Mouse (Mus musculus) kidney, embryonic 14.5 days (tissue): Measurements from ENCODE around the gene Opn3. TPM values are rescaled to one million over a fixed set of nuclear protein-coding genes. Genes with fewer than 3 reads are reported as not detected.
A peak's percentile ranks its signal among the peaks of the same experiment; 100 is the strongest.

Experiments used
- ATAC-seq: fragments of 200-750 bp; cut with Nextera tagmentation; 2 replicates; pipeline ENCODE4 v1.8.0; 2017; ENCODE audit warnings: moderate number of reproducible peaks, mild to moderate bottlenecking, moderate TSS enrichment, moderate library complexity; ENCODE audit not compliant: low FRiP score, low TSS enrichment
- H3K27ac ChIP-seq: fragments of 300-500 bp; sonication (generic); 2 replicates; pipeline ENCODE4 v1.5.1; 2014; ENCODE audit warnings: low read depth, mild to moderate bottlenecking, low read length, moderate library complexity, mixed read lengths
- H3K27me3 ChIP-seq: fragments of 300-500 bp; sonication (generic); 2 replicates; pipeline ENCODE4 v1.6.1; 2014; ENCODE audit warnings: mild to moderate bottlenecking, low read length; ENCODE audit not compliant: control insufficient read depth, insufficient read depth
- H3K36me3 ChIP-seq: fragments of 300-500 bp; sonication (generic); 2 replicates; pipeline ENCODE4 v1.6.1; 2014; ENCODE audit warnings: low read length, mixed read lengths; ENCODE audit not compliant: control insufficient read depth, insufficient read depth
- H3K4me1 ChIP-seq: fragments of 300-500 bp; sonication (generic); 2 replicates; pipeline ENCODE4 v1.6.1; 2014; ENCODE audit warnings: low read length, mixed read lengths; ENCODE audit not compliant: control insufficient read depth, insufficient read depth
- H3K4me2 ChIP-seq: fragments of 300-500 bp; sonication (generic); replicated peaks from 2 replicates; pipeline ENCODE4 v1.6.1; 2014; ENCODE audit warnings: low read depth, mild to moderate bottlenecking, low read length
- H3K4me3 ChIP-seq: fragments of 300-500 bp; sonication (generic); 2 replicates; pipeline ENCODE4 v1.5.1; 2014; ENCODE audit warnings: mild to moderate bottlenecking, low read length
- H3K9ac ChIP-seq: fragments of 300-500 bp; sonication (generic); 2 replicates; pipeline ENCODE4 v1.6.1; 2014; ENCODE audit warnings: low read depth, mild to moderate bottlenecking, low read length, moderate library complexity
- H3K9me3 ChIP-seq: fragments of 300-500 bp; sonication (generic); 2 replicates; pipeline ENCODE4 v1.6.1; 2016; ENCODE audit warnings: low read length; ENCODE audit not compliant: control insufficient read depth
- WGBS: fragments of 180-500 bp; shearing (Covaris S2); extraction: QIAGEN DNeasy Blood & Tissue Kit; methylation state at CpG from one replicate; pipeline ENCODE4 v1.1.7; 2014; 5-methylcytosine and 5-hydroxymethylcytosine counted together
- polyA plus RNA-seq: library from polyadenylated mRNA; unstranded; fragments of >200 nt; fragmentation: Nextera tagmentation; extraction: Ambion mirVana; gene quantifications from 2 replicates; pipeline ENCODE4 v1.2.1, GENCODE M21; 2014

The Opn3 gene
- polyA plus RNA-seq, 1 experiment from 2014 or later = 8.6 TPM

DNA sequence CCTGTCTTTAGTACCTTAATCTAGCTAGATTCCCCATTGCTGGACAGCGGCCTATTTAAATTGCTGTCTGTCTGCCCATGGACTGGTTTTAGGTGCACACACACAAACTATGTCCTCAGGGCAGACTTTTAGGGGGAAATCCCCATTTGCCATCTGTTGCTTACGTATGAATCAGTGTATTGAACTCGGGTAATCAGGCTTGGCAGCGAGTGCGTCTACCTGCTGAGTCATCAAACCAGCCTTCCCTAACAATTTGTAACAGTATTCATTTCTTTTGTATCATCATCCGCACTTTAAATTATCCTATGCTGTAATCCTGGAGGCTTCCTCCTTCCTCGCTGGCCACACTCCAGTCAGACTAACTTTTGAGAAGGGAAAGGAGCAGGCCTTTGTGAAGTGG, 22.5 kb downstream of the Opn3 start:
- Histone ChIP-seq H3K27ac (no peak overlapping the region), H3K36me3 (no peaks in the 10 kb centered on the region), H3K4me3 (no peak overlapping the region), H3K4me1 (no peaks in the 10 kb centered on the region), H3K4me2 (no peak overlapping the region), H3K9ac (no peak overlapping the region), H3K9me3 (no peaks in the 10 kb centered on the region), H3K27me3 (no peaks in the 10 kb centered on the region)
- 79% methylated on average over 7 of the region's 7 CpGs for WGBS
- no peak for ATAC-seq

DNA sequence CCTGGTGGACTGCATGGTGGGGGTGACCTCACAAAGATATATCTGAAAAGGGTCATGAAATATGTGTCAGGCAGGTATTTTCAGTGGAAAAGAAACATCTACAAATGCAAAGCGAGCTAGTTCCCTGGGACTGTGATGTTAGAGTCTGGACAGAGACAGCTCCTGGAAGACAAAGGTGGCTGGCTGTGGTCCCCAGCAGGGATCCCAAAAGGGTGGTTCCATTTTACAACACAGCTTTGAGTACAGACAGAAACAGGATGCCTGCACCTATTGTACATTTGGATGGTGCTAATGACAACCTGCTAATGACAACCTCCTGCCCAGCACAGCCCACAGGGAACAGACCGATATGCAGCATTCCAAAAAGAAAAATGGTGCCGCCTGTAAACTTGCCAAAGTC, 23.1 kb downstream of the Opn3 start:
- no peaks in the 10 kb centered on the region for H3K4me1 ChIP-seq
- H3K9ac ChIP-seq = no peak overlapping the region
- no peak overlapping the region for H3K27ac ChIP-seq
- WGBS = 83% methylated on average over 3 of the region's 3 CpGs
- H3K27me3 ChIP-seq = no peaks in the 10 kb centered on the region
- no peak overlapping the region for H3K4me2 ChIP-seq
- no peaks in the 10 kb centered on the region for H3K9me3 ChIP-seq
- no peaks in the 10 kb centered on the region for H3K36me3 ChIP-seq
- ATAC-seq = no peak
- no peak overlapping the region for H3K4me3 ChIP-seq

DNA sequence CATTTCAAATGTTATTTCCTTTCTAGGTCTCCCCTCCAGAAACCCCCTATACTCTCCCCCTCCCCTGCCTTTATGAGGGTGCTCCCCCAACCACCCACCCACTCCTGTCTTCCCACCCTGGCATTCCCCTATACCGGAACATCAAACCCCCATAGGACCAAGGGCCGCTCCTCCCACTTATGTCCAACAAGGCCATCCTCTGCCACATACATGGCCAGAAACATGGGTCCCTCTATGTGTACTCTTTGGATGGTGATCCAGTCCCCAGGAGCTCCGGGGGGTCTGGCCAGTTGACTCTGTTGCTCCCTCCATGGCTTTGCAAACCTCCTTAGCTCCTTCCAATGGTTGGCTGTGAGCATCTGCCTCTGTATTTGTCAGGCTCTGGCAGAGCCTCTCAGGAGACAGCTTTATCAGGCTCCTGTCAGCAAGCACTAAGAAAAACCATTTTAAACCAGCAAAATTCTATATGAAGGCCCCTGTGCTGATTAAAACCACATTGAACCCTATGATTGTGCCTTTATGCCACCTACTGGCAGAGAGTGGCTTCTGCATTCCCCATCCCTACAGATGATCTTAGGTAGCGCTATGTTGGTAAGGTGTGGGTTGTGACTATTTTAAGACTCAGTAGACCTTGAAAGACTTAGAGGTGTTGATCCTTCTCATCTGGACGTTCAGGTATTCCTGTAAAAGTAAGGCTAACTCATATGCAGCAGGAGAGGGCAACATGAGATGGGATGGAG, 23.7 kb downstream of the Opn3 start:
- 80% methylated on average over 5 of the region's 5 CpGs for WGBS
- peak; percentile 65; the same call in 1 of the 2 replicates for ATAC-seq
- H3K4me3 ChIP-seq = no peak overlapping the region
- no peaks in the 10 kb centered on the region for H3K36me3 ChIP-seq
- H3K4me1 ChIP-seq = no peaks in the 10 kb centered on the region
- H3K27me3 ChIP-seq = no peaks in the 10 kb centered on the region
- H3K9me3 ChIP-seq = no peaks in the 10 kb centered on the region
- no peak overlapping the region for H3K9ac ChIP-seq
- no peak overlapping the region for H3K4me2 ChIP-seq
- no peak overlapping the region for H3K27ac ChIP-seq

DNA sequence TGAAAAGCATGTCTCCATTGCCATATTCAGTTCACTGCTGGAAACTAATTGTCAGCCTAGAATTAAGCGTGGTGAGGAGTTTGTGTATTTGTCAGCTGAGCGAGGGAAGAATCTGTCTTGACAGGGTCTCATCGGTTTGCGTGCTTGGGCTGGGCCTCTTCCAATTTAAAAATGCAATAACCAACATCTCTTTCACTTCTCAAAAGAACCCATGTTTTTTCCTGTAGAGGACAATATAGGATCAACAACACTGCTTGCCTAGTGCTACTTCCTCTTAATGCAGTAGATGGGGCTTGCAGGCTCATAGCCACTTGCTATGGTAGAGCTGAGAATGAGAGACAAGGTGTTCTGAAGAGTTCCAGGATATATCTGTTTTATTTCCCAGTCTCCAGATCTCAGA, 32.7 kb downstream of the Opn3 start:
- Histone ChIP-seq H3K4me1 (no peaks in the 10 kb centered on the region), H3K9me3 (no peaks in the 10 kb centered on the region), H3K27me3 (no peaks in the 10 kb centered on the region), H3K36me3 (no peaks in the 10 kb centered on the region), H3K27ac (no peak overlapping the region), H3K4me3 (no peak overlapping the region), H3K9ac (no peak overlapping the region), H3K4me2 (no peak overlapping the region)
- ATAC-seq = no peak
- 96% methylated on average over 4 of the region's 4 CpGs for WGBS

DNA sequence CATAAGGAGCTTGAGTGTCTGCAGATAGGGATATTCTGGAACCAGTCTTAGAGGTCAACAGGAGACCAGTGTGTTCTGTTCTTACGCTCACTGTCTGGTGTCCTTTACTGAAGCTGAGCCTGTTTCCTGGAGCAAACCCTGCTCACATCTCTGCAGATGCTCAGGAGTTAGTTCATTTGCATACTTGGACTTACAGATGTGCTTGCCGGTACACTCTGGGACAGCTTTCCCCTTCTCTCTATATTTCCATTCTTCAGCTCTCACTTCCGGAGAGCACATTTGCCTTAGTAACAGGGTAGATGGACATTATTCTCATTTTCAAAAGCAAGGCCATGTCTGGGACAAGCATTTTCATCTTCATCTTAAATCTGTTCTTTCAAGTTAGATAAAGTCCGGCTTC, 44.0 kb downstream of the Opn3 start:
- WGBS = 94% methylated on average over 4 of the region's 4 CpGs
- Histone ChIP-seq H3K9ac (no peak overlapping the region), H3K4me1 (no peaks in the 10 kb centered on the region), H3K4me3 (no peak overlapping the region), H3K4me2 (no peak overlapping the region), H3K36me3 (no peaks in the 10 kb centered on the region), H3K27ac (no peak overlapping the region), H3K9me3 (no peaks in the 10 kb centered on the region), H3K27me3 (no peaks in the 10 kb centered on the region)
- no peak for ATAC-seq

DNA sequence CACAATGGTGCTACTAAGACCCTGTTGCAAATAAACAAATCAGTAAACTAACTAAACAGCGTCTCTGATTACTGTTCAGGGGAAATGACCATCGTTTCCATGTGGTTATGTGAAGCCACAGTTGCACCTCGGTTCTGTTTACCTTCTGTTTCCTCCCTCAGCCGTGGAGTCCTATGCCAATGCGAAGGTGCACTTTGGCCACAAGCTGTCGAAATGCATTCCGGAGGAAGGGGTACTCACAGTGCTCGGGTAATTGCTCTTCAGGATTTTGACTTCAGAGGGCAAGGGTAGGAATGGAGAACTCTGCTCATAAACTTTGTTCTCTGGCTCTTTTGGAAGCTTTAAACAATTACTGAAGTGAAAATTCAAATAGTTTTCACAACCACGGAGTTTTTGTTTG, 45.6 kb downstream of the Opn3 start:
- H3K36me3 ChIP-seq = no peaks in the 10 kb centered on the region
- no peak overlapping the region for H3K27ac ChIP-seq
- H3K9ac ChIP-seq = no peak overlapping the region
- no peak overlapping the region for H3K4me3 ChIP-seq
- no peaks in the 10 kb centered on the region for H3K9me3 ChIP-seq
- H3K27me3 ChIP-seq = no peaks in the 10 kb centered on the region
- H3K4me1 ChIP-seq = no peaks in the 10 kb centered on the region
- ATAC-seq = no peak
- 47% methylated on average over 9 of the region's 9 CpGs for WGBS
- no peak overlapping the region for H3K4me2 ChIP-seq

DNA sequence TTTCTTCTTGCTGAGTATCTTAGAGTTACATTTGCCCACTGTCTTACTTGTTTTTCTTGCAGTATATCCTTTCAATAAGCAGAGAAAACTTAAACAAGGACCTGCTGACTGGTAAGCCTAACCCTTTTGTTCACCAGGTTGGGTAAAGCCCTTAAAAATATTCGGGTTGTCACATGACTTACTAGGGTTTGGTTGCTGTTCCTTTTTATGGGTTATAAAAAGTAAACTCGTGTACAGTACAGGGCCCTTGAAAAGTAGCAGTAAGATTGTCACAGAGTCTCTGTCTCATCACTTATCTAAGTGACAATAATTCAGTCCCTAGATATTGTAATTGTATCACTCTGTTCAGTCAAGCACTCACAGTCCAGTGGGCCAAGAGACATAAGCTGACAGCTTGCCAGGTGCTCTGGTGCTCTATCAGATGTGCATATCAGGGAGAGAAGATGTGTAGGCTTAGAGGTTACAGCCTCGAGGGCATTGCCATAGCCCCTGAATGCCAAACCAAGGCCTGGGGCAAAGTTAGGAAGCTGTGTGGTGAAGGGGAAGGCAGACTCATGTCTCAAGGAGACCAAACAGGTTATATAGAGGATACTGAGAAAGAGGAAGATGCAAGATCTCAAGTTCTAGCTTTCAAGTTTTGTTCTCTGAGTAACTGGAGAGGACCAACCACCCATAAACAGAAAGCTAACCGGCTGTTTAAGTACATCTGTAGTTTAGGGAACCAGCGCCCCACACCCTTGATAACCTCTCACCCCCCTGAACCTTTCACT, 48.9 kb downstream of the Opn3 start:
- H3K27me3 ChIP-seq = no peaks in the 10 kb centered on the region
- H3K36me3 ChIP-seq = no peaks in the 10 kb centered on the region
- no peak overlapping the region for H3K9ac ChIP-seq
- no peak overlapping the region for H3K4me2 ChIP-seq
- H3K4me3 ChIP-seq = no peak overlapping the region
- ATAC-seq = no peak
- H3K9me3 ChIP-seq = no peaks in the 10 kb centered on the region
- 58% methylated on average over 5 of the region's 5 CpGs for WGBS
- H3K4me1 ChIP-seq = no peaks in the 10 kb centered on the region
- H3K27ac ChIP-seq = no peak overlapping the region

DNA sequence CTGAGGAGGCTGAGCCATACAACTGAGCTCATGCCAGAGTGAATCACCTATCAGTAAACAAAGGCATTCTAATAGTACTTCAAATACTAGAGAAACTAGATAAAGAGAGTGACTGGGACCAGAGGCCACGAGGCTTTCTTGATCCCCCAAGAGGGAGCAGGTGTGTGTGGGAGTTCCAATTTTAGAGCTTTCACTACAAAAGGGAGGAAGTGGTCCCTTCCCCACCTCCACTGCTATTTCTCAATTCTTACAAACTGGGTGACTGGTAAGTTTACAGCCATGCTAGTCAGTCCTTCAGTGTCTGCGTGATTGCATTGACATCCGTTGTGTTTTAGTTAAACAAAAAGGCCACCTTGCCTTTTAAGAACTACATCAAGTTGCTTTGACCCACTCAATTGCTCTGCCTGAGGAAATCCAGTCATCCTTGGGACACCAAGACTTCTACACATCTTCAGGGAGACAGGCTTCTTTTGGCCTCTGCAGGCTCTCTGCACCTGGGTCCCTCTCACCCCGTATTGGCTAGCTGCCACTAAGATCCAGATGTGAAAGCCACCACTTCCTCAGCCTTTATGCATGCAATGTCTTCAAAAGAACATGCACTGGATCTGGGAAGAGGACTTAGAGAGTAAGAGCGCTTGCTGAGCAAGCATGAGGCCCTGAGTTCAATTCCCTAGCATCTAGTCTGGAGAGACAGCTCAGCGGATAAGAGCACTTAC, 52.0 kb downstream of the Opn3 start:
- H3K9me3 ChIP-seq = no peaks in the 10 kb centered on the region
- H3K9ac ChIP-seq = no peak overlapping the region
- H3K27ac ChIP-seq = no peak overlapping the region
- H3K36me3 ChIP-seq = no peaks in the 10 kb centered on the region
- no peak overlapping the region for H3K4me2 ChIP-seq
- no peaks in the 10 kb centered on the region for H3K4me1 ChIP-seq
- no peak for ATAC-seq
- no peak overlapping the region for H3K4me3 ChIP-seq
- H3K27me3 ChIP-seq = no peaks in the 10 kb centered on the region
- 81% methylated on average over 6 of the region's 6 CpGs for WGBS

DNA sequence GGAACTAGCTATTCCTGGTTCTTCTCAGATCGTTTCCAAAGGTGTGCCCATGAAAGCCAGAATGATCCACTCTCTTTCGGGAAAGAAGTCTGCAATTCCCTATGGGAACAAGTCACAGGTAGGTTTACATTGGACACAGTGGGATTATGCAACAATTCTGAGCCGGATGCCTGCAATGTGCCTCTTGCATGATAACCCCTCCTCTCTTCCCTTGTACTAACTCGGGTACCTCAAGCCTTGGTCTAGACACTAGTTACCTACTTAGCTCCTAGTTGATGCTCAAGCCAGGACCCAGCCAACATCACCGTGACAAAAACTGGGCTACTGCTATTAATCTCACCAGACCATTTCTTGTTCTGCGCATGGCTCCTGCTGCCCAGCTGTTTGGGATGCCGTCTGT, 53.5 kb downstream of the Opn3 start:
- Histone ChIP-seq H3K36me3 (no peaks in the 10 kb centered on the region), H3K27ac (no peak overlapping the region), H3K4me1 (no peaks in the 10 kb centered on the region), H3K4me2 (no peak overlapping the region), H3K27me3 (no peaks in the 10 kb centered on the region), H3K9me3 (no peaks in the 10 kb centered on the region), H3K9ac (no peak overlapping the region), H3K4me3 (no peak overlapping the region)
- WGBS = 90% methylated on average over 7 of the region's 7 CpGs
- no peak for ATAC-seq
